Mouse (Mus musculus) retina, postnatal 1 day (tissue): ENCODE data around the gene Zkscan8.
"Not testable (repeated sequence)": the region's sequence is repeated elsewhere in the genome, so short reads cannot be mapped to it uniquely, and the experiment has no call there.

ENCODE experiments used
- DNase-seq: peaks from one replicate; pipeline ENCODE4 v3.0.0-alpha.2; 2012

The Zkscan8 gene

GRCm38 (mm10) chr13:21530781-21531201 lies at the start of gene Zkscan8:
TSS of gene Zkscan8 (minus strand) at chr13:21531120.
- DNase-seq: peak; percentile 94

- DNase-seq: no peak
Measured at GRCm38 (mm10) chr13:21559793-21560192, 28.9 kb upstream of the Zkscan8 start, which contains the start of gene Olfr1535. TSS of gene Olfr1535 (minus strand) at chr13:21559893.

- no peak for DNase-seq
Measured at GRCm38 (mm10) chr13:21550416-21551110, 19.6 kb upstream of the Zkscan8 start.

GRCm38 (mm10) chr13:21549487-21549886 lies 18.6 kb upstream of the Zkscan8 start:
- no peak for DNase-seq

- DNase-seq: no peak
Measured at GRCm38 (mm10) chr13:21542708-21543107, 11.8 kb upstream of the Zkscan8 start, which contains the start of gene Olfr1366. TSS of gene Olfr1366 (minus strand) at chr13:21542808.

- DNase-seq: no peak
Measured at GRCm38 (mm10) chr13:21530136-21530535, 784 bp downstream of the Zkscan8 start.

GRCm38 (mm10) chr13:21506221-21506649 lies 24.7 kb downstream of the Zkscan8 start:
- DNase-seq: peak; percentile 92

GRCm38 (mm10) chr13:21502296-21502695 lies 28.6 kb downstream of the Zkscan8 start:
- no peak for DNase-seq

GRCm38 (mm10) chr13:21501182-21501581 lies 29.7 kb downstream of the Zkscan8 start, which contains the start of gene Gm11273:
TSS of gene Gm11273 (minus strand) at chr13:21501418.
- DNase-seq: not testable (repeated sequence)

GRCm38 (mm10) chr13:21495080-21495479 lies 35.8 kb downstream of the Zkscan8 start, which contains the start of gene AK157302:
TSS of gene AK157302 (plus strand) at chr13:21495223.
- no peak for DNase-seq

GRCm38 (mm10) chr13:21492847-21493246 lies 38.1 kb downstream of the Zkscan8 start:
- no peak for DNase-seq

GRCm38 (mm10) chr13:21486881-21487280 lies 44.0 kb downstream of the Zkscan8 start:
- DNase-seq: no peak

- DNase-seq: peak; percentile 91
Measured at GRCm38 (mm10) chr13:21478759-21479670, 51.9 kb downstream of the Zkscan8 start, which contains the start of the genes Zkscan4 and Gm10065. TSS of gene Zkscan4 (plus strand) at chr13:21478907. TSS of gene Gm10065 (minus strand) at chr13:21479441.

- no peak for DNase-seq
Measured at GRCm38 (mm10) chr13:21472427-21472826, 58.5 kb downstream of the Zkscan8 start.

GRCm38 (mm10) chr13:21469097-21469496 lies 61.8 kb downstream of the Zkscan8 start:
- DNase-seq: peak; percentile 12

- peak; percentile 93 for DNase-seq
Measured at GRCm38 (mm10) chr13:21468061-21469019, 62.6 kb downstream of the Zkscan8 start, which contains the start of gene Nkapl. TSS of gene Nkapl (minus strand) at chr13:21468509.

- DNase-seq: no peak
Measured at GRCm38 (mm10) chr13:21467336-21467735, 63.6 kb downstream of the Zkscan8 start.
